Mouse (Mus musculus): ENCODE data around the gene 9230110F15Rik.
"Not testable (repeated sequence)": the region's sequence is repeated elsewhere in the genome, so short reads cannot be mapped to it uniquely, and the experiment has no call there.

Gene 9230110F15Rik

GRCm38 (mm10) chr9:35844050-35844449, at the start of gene 9230110F15Rik:
9230110F15Rik (minus strand) TSS chr9:35844150.
- no peak for DNase-seq

GRCm38 (mm10) chr9:35893112-35893511, 49.2 kb upstream of the 9230110F15Rik start:
- DNase-seq: not testable (repeated sequence)

GRCm38 (mm10) chr9:35817881-35818280, 26.1 kb downstream of the 9230110F15Rik start:
- DNase-seq: not testable (repeated sequence)

GRCm38 (mm10) chr9:35798146-35798545, 45.8 kb downstream of the 9230110F15Rik start:
- no peak for DNase-seq

- no peak for DNase-seq
These were observed 53.9 kb downstream of the 9230110F15Rik start, which contains the start of the genes Gm27235 and D730048I06Rik for GRCm38 (mm10) chr9:35790001-35790400. Gm27235 (minus strand) TSS chr9:35790101. D730048I06Rik (minus strand) TSS chr9:35790112.

All from right cerebral cortex, postnatal 25 days (tissue).